Mouse (Mus musculus) gastrocnemius, adult 2 months (tissue): ENCODE results near the gene Slc35e3. TPM values are rescaled to one million over a fixed set of nuclear protein-coding genes. Genes with fewer than 3 reads are reported as not detected.

Experiments used
- DNase-seq: peaks from one replicate; pipeline ENCODE4 v3.0.0; 2022
- H3K27ac ChIP-seq: fragments of 200-600 bp; 2 replicates; pipeline ENCODE4 v1.8.1; 2022; ENCODE audit warnings: mild to moderate bottlenecking
- H3K4me3 ChIP-seq: fragments of 200-600 bp; 2 replicates; pipeline ENCODE4 v1.8.1; 2022; ENCODE audit warnings: mild to moderate bottlenecking, moderate library complexity
- CTCF ChIP-seq: fragments of 200-600 bp; IDR thresholded peaks from 2 replicates; pipeline ENCODE4 v1.8.1; 2022; ENCODE audit warnings: antibody characterized with exemption, mild to moderate bottlenecking, moderate library complexity
- intact Hi-C: fragments of 180-260 bp; cut with DNase I; formaldehyde crosslinking; loops from one replicate; pipeline ENCODE4 v1.15.1; 2025
- total RNA-seq, 2 experiments: library from RNA; stranded (reverse); gene quantifications; 2 replicates each; pipeline ENCODE4 v1.2.3; 2021

The Slc35e3 gene
- total RNA-seq, 2 experiments from 2014 or later: 4.6 to 5.1 TPM

- TF ChIP-seq CTCF: peak; percentile 44
- no peak overlapping the region for H3K27ac ChIP-seq
- DNase-seq: no peak
- H3K4me3 ChIP-seq: no peak overlapping the region
- intact Hi-C loops: no loop called here
These were observed 57.7 kb downstream of the Slc35e3 start for GRCm38 (mm10) chr10:117688204-117689151.

GRCm38 (mm10) chr10:117687577-117687976 is 58.6 kb downstream of the Slc35e3 start:
- no peak overlapping the region for H3K4me3 ChIP-seq
- TF ChIP-seq CTCF: no peak
- no peak overlapping the region for H3K27ac ChIP-seq
- intact Hi-C loops: no loop called here
- DNase-seq: no peak

GRCm38 (mm10) chr10:117687018-117687417 is 59.1 kb downstream of the Slc35e3 start:
- Histone ChIP-seq H3K27ac (no peak overlapping the region), H3K4me3 (no peak overlapping the region)
- TF ChIP-seq CTCF: no peak
- no peak for DNase-seq
- intact Hi-C loops: no loop called here

- TF ChIP-seq CTCF: no peak
- intact Hi-C loops: no loop called here
- Histone ChIP-seq H3K4me3 (no peak overlapping the region), H3K27ac (no peak overlapping the region)
- DNase-seq: no peak
These were observed 60.1 kb downstream of the Slc35e3 start for GRCm38 (mm10) chr10:117685849-117686591.

- no peak for TF ChIP-seq CTCF
- no peak for DNase-seq
- intact Hi-C loops: no loop called here
These were observed 60.9 kb downstream of the Slc35e3 start for GRCm38 (mm10) chr10:117685171-117685848.

GRCm38 (mm10) chr10:117684298-117685170 is 61.6 kb downstream of the Slc35e3 start:
- intact Hi-C loops: no loop called here
- no peak for TF ChIP-seq CTCF
- no peak for DNase-seq
- no peak overlapping the region for H3K4me3 ChIP-seq
- no peak overlapping the region for H3K27ac ChIP-seq

More at GRCm38 (mm10) chr10:117685171-117685848, 60.9 kb downstream of the Slc35e3 start:
- Histone ChIP-seq H3K27ac (no peak overlapping the region), H3K4me3 (no peak overlapping the region)

- no peak for DNase-seq
- TF ChIP-seq CTCF: no peak
- no peak overlapping the region for H3K4me3 ChIP-seq
- intact Hi-C loops: no loop called here
- H3K27ac ChIP-seq: no peak overlapping the region
These were observed 62.5 kb downstream of the Slc35e3 start for GRCm38 (mm10) chr10:117683734-117684037.

Other genes with a start within 250 kb of the Slc35e3 start
- gene Cpm, start 116.9 kb downstream of the Slc35e3 start, total RNA-seq: 1 to 10 TPM; 2.2 to 2.9 TPM
- 10 to 100 TPM; 49.2 to 49.8 TPM for gene Mdm2, start 35.6 kb downstream of the Slc35e3 start, total RNA-seq
- 1 to 10 TPM; 5.8 to 6.6 TPM for gene Nup107, start 46.3 kb upstream of the Slc35e3 start, total RNA-seq
- gene Rap1b, start 99.7 kb upstream of the Slc35e3 start, total RNA-seq: 10 to 100 TPM; 18.6 to 26.4 TPM